Mouse (Mus musculus): ENCODE results near the gene Rpl21. TPM values are rescaled to one million over a fixed set of nuclear protein-coding genes. Genes with fewer than 3 reads are reported as not detected.

Gene Rpl21
- total RNA-seq, 2 experiments from 2014 or later = 165 to 172 TPM

DNA sequence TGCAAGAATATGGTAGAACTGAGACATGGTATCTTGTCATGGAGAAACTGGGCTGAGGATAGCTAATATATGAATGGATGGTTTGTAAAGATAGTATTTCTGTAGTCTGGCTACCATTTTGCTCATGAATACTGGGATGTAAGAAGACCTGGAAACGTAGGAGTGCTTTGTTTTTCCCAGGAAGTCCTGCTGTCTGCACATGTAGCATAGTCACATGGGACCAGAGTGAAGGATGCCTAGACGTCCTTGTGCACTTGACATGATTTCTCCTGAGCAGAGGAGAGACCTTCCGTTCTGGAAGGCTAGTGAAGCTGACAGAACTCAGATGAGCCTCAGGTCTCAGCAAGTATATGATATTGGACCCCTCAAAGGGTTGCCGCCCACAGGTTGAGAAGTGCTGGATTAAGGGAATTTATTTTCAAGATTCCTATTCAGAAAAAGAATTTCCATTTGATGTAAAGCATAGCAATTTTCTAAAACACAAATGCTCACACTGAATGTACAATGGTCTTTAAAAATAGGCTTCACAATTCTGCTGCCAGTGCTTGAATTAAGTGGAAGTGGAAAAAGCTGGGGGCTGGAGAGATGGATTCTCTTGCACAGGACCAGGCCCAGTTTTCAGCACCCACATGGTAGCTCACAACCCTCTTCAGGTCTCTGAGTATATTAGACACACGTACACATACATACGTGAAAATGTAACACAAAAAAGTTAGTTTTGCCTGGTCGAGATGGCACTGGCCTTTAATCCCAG lies 5.5 kb downstream of the Rpl21 start:
- no peak for TF ChIP-seq CTCF (IDR thresholded peaks at IDR 0.05)
- Histone ChIP-seq H3K27ac (peak overlapping the region; percentile 21; the same call in 1 of the 2 replicates), H3K4me3 (no peak overlapping the region)
- intact Hi-C loops (cut with DNase I) = no loop called here
- DNase-seq (ENCODE audit: extremely low spot score in 1 of 2, low spot score in 2 of 2) = no peak

DNA sequence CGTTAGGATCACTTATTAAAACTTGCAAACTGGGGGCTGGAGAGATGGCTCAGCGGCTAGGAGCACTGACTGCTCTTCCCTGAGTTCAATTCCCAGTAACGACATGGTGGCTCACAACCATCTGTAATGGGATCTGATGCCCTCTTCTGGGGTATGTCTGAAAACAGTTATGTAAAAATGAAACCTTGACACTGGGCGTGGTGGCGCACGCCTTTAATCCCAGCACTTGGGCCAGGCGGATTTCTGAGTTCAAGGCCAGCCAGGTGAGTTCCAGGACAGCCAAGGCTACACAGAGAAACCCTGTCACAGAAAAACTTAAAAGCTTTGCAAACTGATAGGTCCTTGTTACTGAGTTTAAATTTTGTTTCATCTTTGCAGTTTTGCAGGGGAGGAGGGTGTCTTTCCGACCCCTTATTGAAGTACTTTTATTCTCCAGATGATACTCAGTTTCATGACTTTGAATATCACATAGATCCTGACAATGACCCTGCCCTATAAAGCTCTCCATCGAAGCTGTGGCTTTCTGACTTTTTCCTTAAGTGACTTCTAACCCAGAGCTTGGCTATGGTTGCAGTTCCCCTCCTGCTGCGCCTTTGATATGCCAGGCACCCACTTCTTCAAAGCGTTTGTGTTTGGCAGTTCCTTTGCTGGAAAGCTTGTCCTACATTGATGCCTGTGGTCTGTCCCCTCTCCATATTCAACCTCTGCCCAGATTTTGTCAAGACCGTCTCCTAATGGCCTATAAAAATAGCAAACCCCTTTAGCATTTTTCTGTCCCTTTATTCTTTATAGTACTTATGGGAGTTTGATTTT lies 6.4 kb downstream of the Rpl21 start:
- no peak for TF ChIP-seq CTCF (IDR thresholded peaks at IDR 0.05)
- intact Hi-C loops (cut with DNase I) = no loop called here
- DNase-seq (ENCODE audit: extremely low spot score in 1 of 2, low spot score in 2 of 2) = no peak
- Histone ChIP-seq H3K27ac (no peak overlapping the region), H3K4me3 (no peak overlapping the region)

DNA sequence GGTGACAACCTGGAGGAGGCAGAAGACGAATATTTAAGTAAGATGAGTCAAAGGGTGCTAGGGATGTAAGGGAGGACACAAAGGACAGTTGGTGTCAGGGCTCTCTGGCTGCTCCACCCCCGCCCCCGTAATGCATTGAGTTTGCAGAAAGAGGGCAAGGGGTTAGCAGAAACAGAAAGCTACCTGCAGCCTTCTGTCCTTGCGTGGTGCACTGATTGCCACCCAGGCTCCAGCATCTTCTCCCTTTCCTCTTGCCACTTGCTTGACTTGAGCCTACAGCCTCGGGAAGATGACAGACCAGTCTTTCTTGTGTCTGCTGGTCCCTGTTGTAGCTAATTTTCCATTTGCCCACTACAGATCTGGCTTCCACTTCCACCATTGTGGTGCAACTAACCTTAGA lies 7.1 kb downstream of the Rpl21 start:
- Histone ChIP-seq H3K27ac (no peak overlapping the region), H3K4me3 (no peak overlapping the region)
- intact Hi-C loops (cut with DNase I) = no loop called here
- DNase-seq (ENCODE audit: extremely low spot score in 1 of 2, low spot score in 2 of 2) = no peak
- no peak for TF ChIP-seq CTCF (IDR thresholded peaks at IDR 0.05)

GRCm38 (mm10) chr5:146840422-146840821 lies 7.7 kb downstream of the Rpl21 start:
- no peak overlapping the region for H3K27ac ChIP-seq
- intact Hi-C loops (cut with DNase I) = no loop called here
- no peak overlapping the region for H3K4me3 ChIP-seq
- no peak; the same call in 1 of the 2 replicates for TF ChIP-seq CTCF (IDR thresholded peaks at IDR 0.05)
- DNase-seq (ENCODE audit: extremely low spot score in 1 of 2, low spot score in 2 of 2) = no peak

GRCm38 (mm10) chr5:146841301-146841700 lies 8.6 kb downstream of the Rpl21 start:
- H3K27ac ChIP-seq = peak overlapping the region; percentile 65
- TF ChIP-seq CTCF (IDR thresholded peaks at IDR 0.05) = no peak
- intact Hi-C loops (cut with DNase I) = no loop called here
- DNase-seq (ENCODE audit: extremely low spot score in 1 of 2, low spot score in 2 of 2) = peak in 1 of 2 experiments; percentile 20
- H3K4me3 ChIP-seq = no peak overlapping the region

DNA sequence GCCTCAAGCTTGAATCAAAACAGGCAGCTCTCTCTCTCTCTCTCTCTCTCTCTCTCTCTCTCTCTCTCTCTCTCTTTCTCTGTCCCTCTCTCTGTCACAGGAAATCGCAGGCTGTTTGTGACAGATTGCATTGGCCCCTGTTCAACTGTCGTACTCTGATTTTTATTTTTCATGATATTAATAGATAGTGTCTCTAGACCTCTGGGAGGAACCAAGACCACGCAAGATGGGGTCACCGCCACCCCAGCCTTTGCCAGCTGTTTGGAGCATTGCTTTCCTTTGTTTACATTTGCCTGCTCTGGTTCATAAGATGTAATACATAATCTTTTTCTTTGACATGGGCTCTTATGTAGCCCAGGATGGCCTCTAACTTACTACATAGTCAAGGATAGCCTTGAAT lies 9.3 kb downstream of the Rpl21 start:
- peak overlapping the region; percentile 19; the same call in 1 of the 2 replicates for H3K27ac ChIP-seq
- H3K4me3 ChIP-seq = no peak overlapping the region
- DNase-seq (ENCODE audit: extremely low spot score in 1 of 2, low spot score in 2 of 2) = no peak
- no peak for TF ChIP-seq CTCF (IDR thresholded peaks at IDR 0.05)
- intact Hi-C loops (cut with DNase I) = no loop called here

DNA sequence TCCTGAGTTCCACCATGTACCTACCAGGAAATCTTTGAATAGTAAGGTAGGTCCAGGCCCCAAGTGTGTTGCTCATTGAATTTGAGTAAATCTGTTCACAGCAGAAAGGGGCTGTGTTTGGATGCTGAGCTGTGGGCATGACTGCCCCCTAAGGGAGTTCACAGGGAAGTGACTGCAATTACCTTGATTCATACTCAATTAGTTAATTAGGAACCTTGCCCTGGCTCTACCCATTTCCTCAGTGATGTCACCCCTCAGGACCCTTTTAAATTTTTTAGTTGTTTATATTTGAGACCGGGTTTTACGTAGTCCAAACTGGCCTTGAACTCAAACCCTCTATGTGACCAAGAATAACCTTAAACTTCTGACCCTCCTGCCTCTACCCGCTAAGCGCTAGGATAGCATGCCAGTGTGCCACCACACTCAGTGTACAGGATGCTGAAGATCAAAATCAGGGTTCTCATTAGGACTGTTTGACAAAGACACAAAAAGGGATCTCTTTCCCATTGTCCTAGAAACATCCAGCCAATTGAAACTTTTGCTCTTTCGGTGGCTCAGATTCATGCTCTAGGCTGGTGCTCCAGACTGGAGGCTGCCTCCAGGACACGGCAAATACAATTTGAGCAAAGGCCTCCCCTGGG lies 11.7 kb downstream of the Rpl21 start:
- Histone ChIP-seq H3K4me3 (peak overlapping the region; percentile 66), H3K27ac (peak overlapping the region; percentile 50; the same call in 1 of the 2 replicates)
- intact Hi-C loops (cut with DNase I) = loop anchor here (2.0 kb wide), 2 partner anchors 22 to 138 kb away; no protein-coding TSS in a partner anchor
- no peak for DNase-seq (ENCODE audit: extremely low spot score in 1 of 2, low spot score in 2 of 2)
- TF ChIP-seq CTCF (IDR thresholded peaks at IDR 0.05) = peak; percentile 59

- DNase-seq (ENCODE audit: extremely low spot score in 1 of 2, low spot score in 2 of 2) = peak; percentile 83 to 86
- intact Hi-C loops (cut with DNase I) = loop anchor here (1.0 to 5.0 kb wide), 4 partner anchors 22 to 138 kb away; no protein-coding TSS in a partner anchor
- Histone ChIP-seq H3K4me3 (peak within 1 kb of the TSS; percentile 66), H3K27ac (peak within 1 kb of the TSS; percentile 50)
- no peak; the same call in 1 of the 2 replicates for TF ChIP-seq CTCF (IDR thresholded peaks at IDR 0.05)
These were observed 12.3 kb downstream of the Rpl21 start, which contains the start of gene Rasl11a for GRCm38 (mm10) chr5:146844945-146845365. Rasl11a (plus strand) TSS chr5:146845071.

DNA sequence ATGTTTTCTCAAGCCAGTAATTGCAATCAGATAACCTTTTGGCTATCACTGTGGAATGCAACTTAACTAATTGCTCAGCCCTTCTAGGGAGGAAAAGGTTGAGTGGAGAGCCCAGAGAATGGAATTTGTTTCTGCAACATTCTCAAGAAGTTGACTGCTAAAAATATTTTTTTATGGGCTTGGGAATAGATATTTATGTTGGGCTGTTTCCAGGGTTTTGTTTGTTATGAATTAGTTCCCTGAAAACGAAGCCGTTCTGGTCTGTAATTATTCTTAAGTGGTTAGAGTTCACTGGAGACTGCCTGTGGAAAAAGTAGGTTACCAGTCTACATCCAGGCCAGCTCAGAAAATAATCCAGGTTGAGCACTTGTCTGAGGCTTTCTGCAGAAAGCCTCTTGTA lies 13.8 kb downstream of the Rpl21 start:
- Histone ChIP-seq H3K4me3 (peak overlapping the region; percentile 66; the same call in 1 of the 2 replicates), H3K27ac (no peak overlapping the region; the same call in 1 of the 2 replicates)
- intact Hi-C loops (cut with DNase I) = loop anchor here (5.0 kb wide), 1 partner anchor 41 kb away; no protein-coding TSS in a partner anchor
- no peak for TF ChIP-seq CTCF (IDR thresholded peaks at IDR 0.05)
- DNase-seq (ENCODE audit: extremely low spot score in 1 of 2, low spot score in 2 of 2) = no peak

DNA sequence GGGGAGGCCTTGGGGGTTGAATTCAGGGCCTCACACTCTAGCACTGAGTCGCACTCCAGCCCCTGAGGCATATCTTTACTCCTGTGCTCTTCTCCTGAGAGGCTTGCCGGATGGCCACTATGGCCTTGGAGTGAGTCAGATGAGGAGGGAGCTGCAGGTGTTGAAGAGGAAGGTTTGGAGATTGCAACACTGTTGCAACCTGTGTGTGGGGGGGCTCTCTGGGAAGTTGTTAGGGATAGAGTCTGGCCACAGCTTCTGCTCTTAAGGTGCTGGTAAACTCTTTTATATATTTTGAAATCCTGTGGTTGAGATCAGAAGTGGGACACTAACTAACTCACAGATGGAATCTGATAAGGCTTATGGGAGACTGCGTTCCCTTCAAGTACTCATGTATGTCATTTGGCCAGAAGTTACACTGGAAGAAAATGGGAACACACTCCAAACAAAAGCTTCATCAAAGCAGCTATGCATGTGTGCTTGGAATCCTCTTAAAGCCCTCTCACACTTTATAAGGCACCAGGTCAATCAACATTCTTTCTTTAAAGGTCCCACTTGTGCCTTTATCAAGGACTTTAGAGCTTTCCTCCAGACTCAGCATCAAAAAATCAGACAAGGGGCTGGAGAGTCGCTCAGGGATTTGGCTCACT lies 16.4 kb downstream of the Rpl21 start:
- no peak for DNase-seq (ENCODE audit: extremely low spot score in 1 of 2, low spot score in 2 of 2)
- Histone ChIP-seq H3K27ac (no peak overlapping the region), H3K4me3 (no peak overlapping the region)
- no peak for TF ChIP-seq CTCF (IDR thresholded peaks at IDR 0.05)
- intact Hi-C loops (cut with DNase I) = loop anchor here (5.0 kb wide), 1 partner anchor 38 kb away; no protein-coding TSS in a partner anchor

DNA sequence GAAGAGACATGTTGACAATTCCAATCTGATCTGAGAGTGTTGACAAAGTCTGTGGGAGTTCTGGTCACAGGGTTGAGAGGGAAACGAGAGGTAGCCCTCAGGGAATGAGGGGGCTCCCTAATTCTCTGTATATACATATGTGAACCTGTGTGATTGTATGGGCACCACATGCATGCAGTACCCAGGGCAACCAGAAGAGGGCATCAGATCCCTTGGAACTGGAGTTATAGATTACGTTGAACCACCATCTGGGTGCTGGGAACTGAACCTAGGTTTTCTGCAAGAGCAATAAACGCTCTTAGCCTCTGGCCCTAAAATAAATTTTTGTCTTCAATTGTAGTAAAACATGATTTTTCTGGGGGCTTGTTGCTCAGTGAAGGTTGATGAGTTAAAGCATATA lies 23.4 kb downstream of the Rpl21 start:
- peak; percentile 20 for TF ChIP-seq CTCF (IDR thresholded peaks at IDR 0.05)
- intact Hi-C loops (cut with DNase I) = no loop called here
- Histone ChIP-seq H3K27ac (no peak overlapping the region), H3K4me3 (no peak overlapping the region)
- no peak for DNase-seq (ENCODE audit: extremely low spot score in 1 of 2, low spot score in 2 of 2)

All from left cerebral cortex, adult 2 months (tissue).